Mouse (Mus musculus) heart, embryonic 14.5 days (tissue): ENCODE data around the gene Tubd1. TPM values are rescaled to one million over a fixed set of nuclear protein-coding genes. Genes with fewer than 3 reads are reported as not detected.

Source experiments
- ATAC-seq: fragments of 200-750 bp; cut with Nextera tagmentation; 2 replicates; pipeline ENCODE4 v1.8.0; 2017; ENCODE audit warnings: low read depth, moderate TSS enrichment; ENCODE audit not compliant: insufficient number of reproducible peaks, insufficient read depth, low FRiP score
- H3K27ac ChIP-seq, 2 experiments: fragments of 200-500 bp in 1 of 2; fragments of 300-500 bp in 1 of 2; sonication (generic) in 1 of 2; replicated peaks in 1 of 2; 2 replicates each; pipeline ENCODE4 v1.5.1; 2012 to 2014; ENCODE audit warnings: low read depth in 2 of 2, low read length in 2 of 2, control low read depth in 1 of 2, mild to moderate bottlenecking in 1 of 2, mixed read lengths in 1 of 2; ENCODE audit not compliant: control insufficient read depth in 1 of 2, insufficient read depth in 1 of 2
- H3K27me3 ChIP-seq: fragments of 300-500 bp; sonication (generic); 2 replicates; pipeline ENCODE4 v1.6.1; 2014; ENCODE audit warnings: mild to moderate bottlenecking, low read length, control low read depth; ENCODE audit not compliant: control insufficient read depth, insufficient read depth
- H3K36me3 ChIP-seq: fragments of 300-500 bp; sonication (generic); 2 replicates; pipeline ENCODE4 v1.6.1; 2014; ENCODE audit warnings: mild to moderate bottlenecking, control low read depth, low read length, mixed read lengths; ENCODE audit not compliant: control insufficient read depth, insufficient read depth
- H3K4me1 ChIP-seq, 2 experiments: fragments of 200-500 bp in 1 of 2; fragments of 300-500 bp in 1 of 2; sonication (generic) in 1 of 2; 2 replicates each; pipeline ENCODE4 v1.6.1; 2012 to 2014; ENCODE audit warnings: low read length in 2 of 2, control low read depth in 1 of 2, mixed read lengths in 1 of 2; ENCODE audit not compliant: control insufficient read depth in 2 of 2, insufficient read depth in 2 of 2
- H3K4me2 ChIP-seq: fragments of 300-500 bp; sonication (generic); 2 replicates; pipeline ENCODE4 v1.6.1; 2014; ENCODE audit warnings: mild to moderate bottlenecking, low read length
- H3K4me3 ChIP-seq, 2 experiments: fragments of 200-500 bp in 1 of 2; fragments of 300-500 bp in 1 of 2; sonication (generic) in 1 of 2; 2 replicates each; pipeline ENCODE4 v1.5.1; 2012 to 2014; ENCODE audit warnings: low read length in 2 of 2, mild to moderate bottlenecking in 2 of 2, control low read depth in 1 of 2, low read depth in 1 of 2, moderate library complexity in 1 of 2; ENCODE audit not compliant: control insufficient read depth in 1 of 2, insufficient read depth in 1 of 2
- H3K9ac ChIP-seq: fragments of 300-500 bp; sonication (generic); 2 replicates; pipeline ENCODE4 v1.6.1; 2014; ENCODE audit warnings: mild to moderate bottlenecking, low read length
- H3K9me3 ChIP-seq: fragments of 300-500 bp; sonication (generic); 2 replicates; pipeline ENCODE4 v1.6.1; 2016; ENCODE audit warnings: low read length, control low read depth; ENCODE audit not compliant: control insufficient read depth
- WGBS: fragments of 180-500 bp; shearing (Covaris S2); extraction: QIAGEN DNeasy Blood & Tissue Kit; methylation state at CpG from one replicate; pipeline ENCODE4 v1.1.7; 2014; 5-methylcytosine and 5-hydroxymethylcytosine counted together
- polyA plus RNA-seq: library from polyadenylated mRNA; unstranded; fragments of >200 nt; fragmentation: Nextera tagmentation; extraction: Ambion mirVana; gene quantifications from 2 replicates; pipeline ENCODE4 v1.2.1, GENCODE M21; 2014

Tubd1 gene
- polyA plus RNA-seq, 1 experiment from 2014 or later, result 12.0 TPM

GRCm38 (mm10) chr11:86574408-86574807 is 29.6 kb downstream of the Tubd1 start:
- Histone ChIP-seq H3K4me1 (peaks cover 23 to 39% of the 10 kb centered on the region in 2 experiments), H3K4me3 (no peak overlapping the region), H3K9ac (no peak overlapping the region), H3K27me3 (no peaks in the 10 kb centered on the region), H3K9me3 (no peaks in the 10 kb centered on the region), H3K4me2 (no peak overlapping the region), H3K27ac (no peak overlapping the region), H3K36me3 (no peaks in the 10 kb centered on the region)
- 34% methylated on average over 2 of the region's 2 CpGs for WGBS
- no peak for ATAC-seq

DNA sequence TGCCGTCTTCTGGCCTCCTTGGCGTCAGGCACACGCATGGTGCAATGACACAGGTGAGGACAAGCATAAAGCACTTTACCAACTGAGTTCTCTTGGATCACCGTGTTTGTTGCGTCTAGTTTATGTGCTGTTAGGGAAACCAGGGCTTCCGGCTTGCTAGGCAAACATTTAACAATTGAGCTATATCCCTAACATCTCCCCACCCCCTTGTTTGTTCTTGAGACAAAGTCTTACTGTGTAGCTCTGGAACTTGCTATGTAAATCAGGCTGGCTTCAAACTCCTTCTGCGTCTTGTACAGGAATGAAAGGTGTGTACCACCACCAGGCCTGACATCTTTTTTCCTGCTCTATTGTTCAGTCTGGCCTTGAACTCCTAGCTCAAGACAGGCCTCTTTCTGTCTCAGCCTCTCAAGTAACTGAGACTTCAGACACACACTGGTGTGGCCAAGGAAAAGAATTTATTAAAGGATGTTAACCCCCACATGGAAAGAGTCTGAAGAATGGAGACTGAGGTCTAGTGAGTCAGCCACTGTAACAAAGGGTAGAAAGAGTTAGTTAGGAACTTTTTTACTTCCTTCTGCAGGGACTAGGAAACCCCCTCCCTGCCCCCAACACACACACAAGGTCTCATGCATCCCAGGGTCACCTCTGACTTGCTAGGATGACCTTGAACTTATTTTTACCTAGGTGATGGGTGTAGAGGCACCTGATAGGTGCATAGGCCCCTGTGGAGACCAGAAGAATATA is 31.0 kb downstream of the Tubd1 start:
- Histone ChIP-seq H3K4me2 (no peak overlapping the region), H3K9ac (no peak overlapping the region), H3K9me3 (no peaks in the 10 kb centered on the region), H3K4me1 (peaks cover 22 to 37% of the 10 kb centered on the region in 2 experiments), H3K27me3 (no peaks in the 10 kb centered on the region), H3K27ac (no peak overlapping the region), H3K4me3 (no peak overlapping the region), H3K36me3 (no peaks in the 10 kb centered on the region)
- WGBS, result 86% methylated on average over 7 of the region's 7 CpGs
- ATAC-seq, result no peak

GRCm38 (mm10) chr11:86577231-86577630 is 32.4 kb downstream of the Tubd1 start:
- no peak for ATAC-seq
- Histone ChIP-seq H3K36me3 (no peaks in the 10 kb centered on the region), H3K4me1 (peaks cover 20 to 26% of the 10 kb centered on the region in 2 experiments)

GRCm38 (mm10) chr11:86578106-86578808 is 33.5 kb downstream of the Tubd1 start:
- no peak overlapping the region; a peak in 1 of 4 replicates for H3K27ac ChIP-seq
- no peak for ATAC-seq
- no peak overlapping the region for H3K9ac ChIP-seq
- no peak overlapping the region for H3K4me2 ChIP-seq
- H3K4me1 ChIP-seq, result peaks cover 20 to 26% of the 10 kb centered on the region in 2 experiments
- H3K36me3 ChIP-seq, result no peaks in the 10 kb centered on the region
- WGBS, result 75% methylated on average over 6 of the region's 6 CpGs
- no peak overlapping the region for H3K4me3 ChIP-seq
- no peaks in the 10 kb centered on the region for H3K9me3 ChIP-seq
- no peaks in the 10 kb centered on the region for H3K27me3 ChIP-seq

More at GRCm38 (mm10) chr11:86577231-86577630, 32.4 kb downstream of the Tubd1 start:
- H3K27me3 ChIP-seq, result no peaks in the 10 kb centered on the region
- no peak overlapping the region for H3K4me2 ChIP-seq
- H3K27ac ChIP-seq, result peak overlapping the region; percentile 66 to 69
- WGBS, result 35% methylated on average over 4 of the region's 4 CpGs
- no peaks in the 10 kb centered on the region for H3K9me3 ChIP-seq
- H3K9ac ChIP-seq, result no peak overlapping the region
- no peak overlapping the region for H3K4me3 ChIP-seq

DNA sequence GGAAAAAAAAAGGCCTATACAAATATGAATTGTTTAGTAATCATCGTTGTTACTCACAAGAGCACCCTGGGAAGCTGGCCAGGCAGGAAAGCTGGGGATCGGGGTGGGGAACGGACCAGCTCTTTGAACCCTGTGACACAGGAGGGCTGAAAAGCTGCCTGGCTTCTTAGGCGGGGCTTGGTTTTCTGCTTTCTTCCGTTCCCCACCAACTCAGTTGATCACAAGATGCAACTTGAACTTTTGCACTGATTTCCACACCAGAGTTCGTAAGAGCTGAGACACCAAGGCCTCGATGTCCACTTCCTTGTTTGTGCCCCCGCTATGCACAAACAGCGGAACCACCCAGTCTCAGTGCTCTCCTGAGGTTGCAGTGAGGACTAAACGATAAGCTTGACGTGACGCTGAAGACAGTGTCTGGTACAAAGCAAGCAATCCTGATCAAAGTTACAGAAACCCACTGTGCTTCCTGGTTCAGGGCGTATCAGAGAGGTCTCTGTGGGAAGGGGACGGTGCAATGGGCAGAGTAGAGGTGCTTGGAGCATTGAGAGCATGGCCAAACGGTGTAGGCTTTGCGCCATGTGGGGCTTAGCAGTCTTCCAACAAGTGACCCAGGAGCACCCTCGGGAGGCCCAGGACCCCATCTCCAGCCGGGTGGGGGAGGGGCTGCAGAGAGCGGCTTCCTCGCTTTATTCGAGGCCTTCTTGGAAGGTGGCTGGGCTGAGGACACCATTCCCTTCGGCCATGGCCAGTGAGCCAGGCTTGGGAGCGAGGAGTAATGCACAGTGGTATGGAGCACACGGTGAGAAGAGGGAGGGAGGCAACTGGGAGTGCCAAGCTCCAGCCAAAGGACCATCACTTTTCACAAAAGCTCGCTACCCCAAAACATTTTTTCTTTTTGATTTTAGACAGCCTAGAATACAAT is 34.3 kb downstream of the Tubd1 start:
- ATAC-seq, result no peak
- Histone ChIP-seq H3K4me2 (no peak overlapping the region), H3K36me3 (no peaks in the 10 kb centered on the region), H3K9ac (no peak overlapping the region), H3K4me1 (peaks cover 20 to 31% of the 10 kb centered on the region in 2 experiments), H3K4me3 (no peak overlapping the region), H3K27me3 (no peaks in the 10 kb centered on the region), H3K9me3 (no peaks in the 10 kb centered on the region), H3K27ac (peak overlapping the region in 1 of 2 experiments; percentile 43; a peak in 2 of 4 replicates)
- WGBS, result 62% methylated on average over 25 of the region's 25 CpGs

- no peaks in the 10 kb centered on the region for H3K27me3 ChIP-seq
- H3K4me2 ChIP-seq, result no peak overlapping the region
- ATAC-seq, result no peak
- H3K36me3 ChIP-seq, result peaks cover 6% of the 10 kb centered on the region; the same call in 1 of the 2 replicates
- H3K9me3 ChIP-seq, result no peaks in the 10 kb centered on the region
- no peak overlapping the region for H3K9ac ChIP-seq
- WGBS, result 81% methylated on average over 10 of the region's 10 CpGs
- H3K4me1 ChIP-seq, result peaks cover 20 to 37% of the 10 kb centered on the region in 2 experiments
- no peak overlapping the region for H3K4me3 ChIP-seq
- no peak overlapping the region for H3K27ac ChIP-seq
Observed at GRCm38 (mm10) chr11:86579731-86580318, 35.0 kb downstream of the Tubd1 start.
